Mouse (Mus musculus) kidney, postnatal 10 days (tissue): ENCODE measurements at regions not wholly inside any gene's neighbourhood (a gene's known extent, or its start where the extent isn't known, plus 50 kb on each side); places are given as distances from the start of the nearest gene placed in this dataset.
"Not testable (repeated sequence)": the region's sequence is repeated elsewhere in the genome, so short reads cannot be mapped to it uniquely, and the experiment has no call there.

Experiments
- DNase-seq: peaks from one replicate; pipeline ENCODE4 v3.0.0; 2021; ENCODE audit warnings: mixed read lengths

DNA sequence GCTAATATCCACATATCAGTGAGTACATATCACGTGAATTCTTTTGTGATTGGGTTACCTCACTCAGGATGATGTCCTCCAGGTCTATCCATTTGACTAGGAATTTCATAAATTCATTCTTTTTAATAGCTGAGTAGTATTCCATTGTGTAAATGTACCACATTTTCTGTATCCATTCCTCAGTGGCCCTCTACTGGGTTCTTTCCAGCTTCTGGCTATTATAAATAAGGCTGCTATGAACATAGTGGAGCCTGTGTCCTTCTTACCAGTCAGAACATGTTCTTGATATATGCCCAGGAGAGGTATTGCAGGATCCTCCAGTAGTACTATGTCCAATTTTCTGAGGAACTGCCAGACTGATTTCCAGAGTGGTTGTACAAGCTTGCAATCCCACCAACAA is 884.0 kb upstream of the Lrrc4c start:
- DNase-seq, result not testable (repeated sequence)

- no peak for DNase-seq
These were observed 877.0 kb upstream of the Lrrc4c start for GRCm38 (mm10) chr2:95440957-95441356.

DNA sequence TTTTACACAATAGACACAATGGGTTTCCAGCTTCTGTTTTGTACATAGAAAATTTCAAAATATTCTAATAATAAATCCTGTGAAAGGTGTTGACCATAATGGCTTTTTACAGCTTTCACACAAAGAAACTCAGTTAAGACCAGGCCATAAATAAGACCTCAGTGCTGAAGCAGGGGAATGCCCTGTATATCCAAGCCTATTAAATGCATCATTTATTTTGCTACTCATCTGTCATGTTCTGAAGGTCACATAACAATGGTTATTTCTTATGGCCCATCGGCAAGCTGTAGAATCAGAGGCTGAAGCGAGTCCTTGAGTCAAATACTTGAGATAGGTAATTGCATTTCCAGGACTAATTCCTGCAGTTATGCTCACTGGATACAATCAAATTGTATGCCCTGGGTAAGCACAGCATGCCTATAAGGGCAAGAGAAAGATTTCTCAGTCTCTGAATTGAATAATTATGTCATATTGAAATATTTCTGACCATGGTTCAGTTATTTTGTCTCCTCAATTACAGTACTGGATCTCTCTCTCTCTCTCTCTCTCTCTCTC is 874.6 kb upstream of the Lrrc4c start:
- DNase-seq, result no peak

DNA sequence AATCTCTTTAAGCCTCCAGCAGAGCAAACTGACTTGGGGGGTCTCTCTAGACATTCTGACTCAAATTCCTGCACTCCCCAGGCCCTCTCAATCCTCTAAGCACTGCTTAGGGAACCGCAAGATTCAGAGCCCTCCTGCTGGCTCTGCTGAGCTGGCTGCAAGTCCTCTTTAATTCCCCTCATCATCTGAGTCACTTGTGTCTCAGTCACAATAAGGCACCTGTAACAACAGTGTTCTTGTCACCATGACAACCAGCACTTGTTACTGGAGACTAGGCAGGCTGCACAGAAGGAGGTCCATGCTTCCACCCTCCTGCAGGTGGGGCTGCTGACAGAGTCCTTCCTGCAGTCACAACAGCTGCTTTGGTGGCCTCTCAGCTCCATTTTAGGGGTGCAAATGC is 869.1 kb upstream of the Lrrc4c start:
- no peak for DNase-seq

DNA sequence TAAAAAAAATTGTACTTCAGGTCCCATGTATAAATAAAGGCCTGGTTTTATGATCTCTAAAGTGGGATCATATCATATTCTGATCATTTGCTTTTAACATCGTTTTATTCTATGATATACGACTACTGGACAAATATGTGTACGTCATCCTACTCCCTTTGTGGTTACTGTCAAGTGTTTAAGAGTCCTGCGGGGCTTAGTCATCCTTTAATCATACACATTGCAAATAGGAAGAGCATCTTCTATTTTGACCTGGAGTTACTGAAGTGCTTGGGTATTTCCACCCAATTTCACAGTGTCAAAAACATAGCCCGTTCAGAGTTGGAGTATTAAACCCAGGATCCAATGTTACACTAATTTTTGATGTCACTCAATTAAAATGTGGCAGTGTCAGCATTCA is 838.1 kb upstream of the Lrrc4c start:
- no peak for DNase-seq

GRCm38 (mm10) chr2:95483397-95483796 is 834.6 kb upstream of the Lrrc4c start:
- no peak for DNase-seq

- DNase-seq, result no peak
These were observed 830.3 kb upstream of the Lrrc4c start for GRCm38 (mm10) chr2:95487580-95488135.

GRCm38 (mm10) chr2:95494026-95494697 is 823.8 kb upstream of the Lrrc4c start:
- no peak for DNase-seq

DNA sequence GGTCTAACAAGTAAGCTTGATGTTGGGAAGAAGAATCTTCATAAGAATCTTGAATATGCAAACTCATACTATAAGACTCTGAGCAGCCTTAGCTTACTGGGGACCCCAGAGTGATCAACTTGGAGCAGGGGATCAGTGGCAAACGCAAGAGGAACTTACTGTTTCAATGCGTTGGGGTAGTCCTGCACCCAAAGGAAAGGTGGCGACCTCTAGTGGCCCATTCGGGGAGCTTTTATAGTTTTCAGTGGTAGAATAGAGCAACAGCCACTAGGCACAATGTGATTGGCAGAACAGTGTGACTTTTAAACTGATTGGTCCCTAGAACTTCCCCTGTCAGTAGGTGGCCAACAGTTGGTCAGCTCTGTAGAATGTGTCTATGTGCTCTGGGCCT is 823.3 kb upstream of the Lrrc4c start:
- DNase-seq, result peak; percentile 17

DNA sequence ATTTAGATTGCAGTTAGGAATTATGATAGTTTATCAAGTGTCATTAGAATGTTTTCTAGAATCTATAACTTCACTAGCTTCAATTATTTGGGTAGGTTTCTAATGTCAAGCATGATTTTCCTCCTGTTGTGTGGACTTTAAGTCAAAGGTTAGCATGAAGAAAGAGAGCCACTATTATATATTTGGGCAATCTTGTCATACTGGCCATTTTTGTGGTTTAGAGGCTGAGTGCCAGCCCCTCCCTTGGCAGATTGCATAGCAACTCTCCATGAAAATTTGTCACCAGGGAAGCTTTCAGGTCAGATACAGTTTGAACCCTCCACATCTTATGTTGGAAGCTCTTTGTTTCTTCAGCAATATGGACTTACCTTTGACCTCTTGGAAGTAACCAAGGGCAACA is 806.7 kb upstream of the Lrrc4c start:
- DNase-seq, result no peak

DNA sequence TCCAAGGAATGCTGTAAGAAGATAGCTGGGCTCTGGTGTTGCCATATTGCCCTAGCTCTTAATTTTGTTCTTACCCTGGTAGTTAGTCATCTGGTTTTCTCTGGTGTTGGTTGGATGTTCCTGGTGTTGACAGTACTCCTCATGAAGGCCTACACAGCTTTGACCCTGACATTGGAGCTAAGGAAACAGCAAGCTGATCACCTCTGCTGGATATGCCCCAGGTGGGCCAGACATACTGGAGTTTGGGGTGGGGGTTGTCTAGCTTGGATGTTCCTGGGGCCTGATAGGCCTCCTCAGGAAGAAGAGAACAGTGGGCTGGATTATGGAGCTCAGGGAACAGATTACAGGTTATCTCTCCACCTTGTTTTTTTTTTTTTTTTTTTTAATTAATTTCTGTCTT is 796.3 kb upstream of the Lrrc4c start:
- no peak for DNase-seq

- DNase-seq, result no peak
These were observed 793.2 kb upstream of the Lrrc4c start for GRCm38 (mm10) chr2:95524590-95525266.

DNA sequence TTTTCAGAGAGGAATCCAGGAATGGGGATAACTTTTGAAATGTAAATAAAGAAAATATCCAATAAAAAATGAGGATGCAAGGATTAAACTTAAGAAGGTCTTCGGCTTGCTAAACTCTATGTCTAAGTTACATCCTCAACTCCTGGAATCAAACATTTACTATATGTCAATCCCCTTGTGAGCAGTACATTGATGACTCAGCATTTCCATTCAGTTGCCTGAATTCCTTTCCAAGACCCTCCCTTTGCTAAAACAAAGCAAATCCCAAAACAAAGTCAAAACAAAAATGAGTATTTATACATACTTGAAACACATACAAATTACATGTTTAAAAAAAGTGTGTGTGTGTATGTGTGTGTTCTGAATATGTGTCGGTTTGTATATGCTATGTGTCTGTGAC is 753.9 kb upstream of the Lrrc4c start:
- no peak for DNase-seq

DNA sequence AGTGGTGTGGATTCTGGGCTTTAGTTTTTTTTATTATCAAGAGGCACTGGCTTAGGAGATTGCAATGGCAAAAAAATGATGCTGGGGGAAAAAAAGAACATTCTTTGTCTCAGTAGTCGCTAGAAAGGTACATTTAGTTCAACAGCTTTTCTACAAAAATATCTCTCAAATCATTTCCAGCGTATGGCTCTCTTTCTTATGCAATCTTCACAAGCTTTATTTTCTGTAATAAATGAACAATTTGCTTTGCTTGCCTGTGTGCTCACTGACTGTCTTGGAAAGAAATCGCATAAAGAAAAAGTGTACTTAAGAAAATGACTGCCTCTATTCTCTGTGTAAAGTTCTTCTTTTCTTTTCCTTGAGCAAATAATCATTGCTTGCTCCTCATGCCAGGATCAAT is 742.1 kb upstream of the Lrrc4c start:
- DNase-seq, result no peak

DNA sequence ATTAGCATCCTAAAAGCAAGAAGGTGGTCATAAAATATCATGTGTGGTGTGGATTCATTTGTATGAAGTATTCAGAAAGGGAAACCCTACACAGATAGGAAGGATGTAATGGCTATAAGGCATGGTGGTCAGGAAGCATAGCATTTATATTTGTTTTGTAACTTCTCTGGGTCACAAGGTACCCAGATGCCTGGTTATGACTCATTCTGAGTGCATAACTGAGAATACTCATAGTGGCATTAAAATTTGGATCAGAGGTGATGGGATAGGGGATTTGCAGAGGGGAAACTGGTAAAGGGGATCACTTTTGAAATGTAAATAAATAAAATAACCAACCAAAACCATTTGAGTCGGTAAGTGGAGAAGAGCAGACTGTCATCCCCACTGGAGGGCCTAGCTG is 738.8 kb upstream of the Lrrc4c start:
- DNase-seq, result no peak

- no peak for DNase-seq
These were observed 732.0 kb upstream of the Lrrc4c start for GRCm38 (mm10) chr2:95586002-95586401.

GRCm38 (mm10) chr2:95587044-95587443 is 730.9 kb upstream of the Lrrc4c start:
- peak; percentile 3 for DNase-seq

DNA sequence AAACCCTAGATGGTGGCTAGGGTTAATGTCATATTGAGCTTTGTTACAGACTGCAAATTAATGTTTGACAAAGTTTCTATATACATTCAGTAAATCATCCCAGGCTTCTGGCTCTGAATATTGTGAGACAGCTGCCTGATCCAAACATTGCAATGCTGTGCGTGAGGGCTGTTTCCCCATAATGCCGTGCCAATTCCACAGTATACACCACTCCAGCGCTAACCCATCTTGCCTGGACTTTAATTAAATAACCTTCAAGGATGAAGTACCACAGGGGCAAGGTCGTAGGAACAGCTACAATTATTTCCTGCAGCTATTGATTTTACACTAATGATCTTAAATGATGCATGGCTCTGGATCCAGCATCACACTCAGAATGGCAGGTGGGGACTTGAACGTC is 704.6 kb upstream of the Lrrc4c start:
- no peak for DNase-seq

DNA sequence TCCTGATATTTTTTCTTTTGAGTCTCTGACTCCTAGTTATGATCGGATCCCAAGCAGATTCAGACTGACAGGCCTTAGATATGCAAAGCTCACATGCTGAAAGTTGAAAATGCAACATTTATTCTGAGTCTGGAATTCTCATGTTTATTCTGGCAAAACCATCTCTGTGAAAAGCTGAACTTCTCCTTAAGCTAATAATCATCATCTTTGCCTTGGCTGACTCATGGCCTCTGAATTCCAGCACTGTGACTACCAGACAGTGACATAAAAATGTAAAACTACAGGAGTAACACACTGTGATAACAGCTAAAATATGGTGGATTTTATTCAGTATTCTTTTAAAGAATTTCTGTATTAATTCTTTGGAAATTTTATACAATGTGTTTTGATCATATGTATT is 680.4 kb upstream of the Lrrc4c start:
- no peak for DNase-seq

DNA sequence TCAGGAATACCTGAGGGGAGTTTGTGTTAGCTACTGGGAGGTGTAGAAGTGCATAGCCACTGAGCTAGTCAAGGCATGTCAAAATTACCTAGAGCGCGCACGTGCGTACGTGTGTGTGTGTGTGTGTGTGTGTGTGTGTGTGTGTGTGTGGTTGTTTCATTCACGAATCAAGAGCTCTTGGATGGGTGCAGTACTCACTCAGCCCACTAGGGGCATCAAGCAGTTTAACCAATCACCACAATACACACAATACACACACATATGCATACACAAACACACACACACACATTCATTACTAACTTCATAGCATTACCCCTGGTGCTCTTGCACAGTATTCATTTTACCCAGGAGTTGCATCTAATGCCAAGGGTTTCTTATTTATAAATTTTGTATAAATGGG is 643.6 kb upstream of the Lrrc4c start:
- DNase-seq, result peak; percentile 8

GRCm38 (mm10) chr2:95715355-95715754 is 602.6 kb upstream of the Lrrc4c start:
- no peak for DNase-seq
